Mouse (Mus musculus) thymus, postnatal 10 days (tissue): ENCODE measurements around the gene Pglyrp1.
"Not testable (repeated sequence)": the region's sequence is repeated elsewhere in the genome, so short reads cannot be mapped to it uniquely, and the experiment has no call there.

Experiments used
- DNase-seq, 2 experiments: peaks; one replicate each; pipeline ENCODE4 v3.0.0; 2021; ENCODE audit warnings: low spot score in 2 of 2

Pglyrp1 gene

GRCm38 (mm10) chr7:18871031-18871430 is at the start of gene Pglyrp1:
Gene Pglyrp1, plus strand, starts transcription at chr7:18871331.
- DNase-seq = not testable (repeated sequence)

DNA sequence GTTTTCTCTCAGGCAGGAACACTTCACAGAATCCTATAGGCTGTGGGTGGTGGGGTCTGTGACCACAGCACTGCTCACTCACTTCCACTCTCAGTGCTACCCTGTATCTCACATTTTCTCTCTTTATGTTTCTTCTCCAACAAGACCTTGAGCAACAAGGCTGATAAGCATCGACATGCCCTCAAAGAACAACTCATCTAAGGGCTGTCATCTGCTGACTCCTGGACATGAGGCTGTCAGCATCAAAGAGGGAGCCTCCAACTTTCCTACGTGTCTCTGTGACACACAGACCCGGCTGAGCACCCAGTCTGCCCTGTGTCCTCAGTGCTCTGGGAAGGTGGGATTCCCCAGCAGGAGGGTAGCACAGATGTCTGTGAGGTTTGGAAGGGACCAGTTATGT is 49.6 kb upstream of the Pglyrp1 start, which contains the start of gene Psg17:
Gene Psg17, minus strand, starts transcription at position 101 of the 400 bp plus-strand sequence.
- no peak for DNase-seq

GRCm38 (mm10) chr7:18827792-18828546 is 43.2 kb upstream of the Pglyrp1 start:
- DNase-seq = no peak

GRCm38 (mm10) chr7:18828592-18828991 is 42.5 kb upstream of the Pglyrp1 start:
- no peak for DNase-seq

GRCm38 (mm10) chr7:18829545-18829944 is 41.6 kb upstream of the Pglyrp1 start:
- no peak for DNase-seq

DNA sequence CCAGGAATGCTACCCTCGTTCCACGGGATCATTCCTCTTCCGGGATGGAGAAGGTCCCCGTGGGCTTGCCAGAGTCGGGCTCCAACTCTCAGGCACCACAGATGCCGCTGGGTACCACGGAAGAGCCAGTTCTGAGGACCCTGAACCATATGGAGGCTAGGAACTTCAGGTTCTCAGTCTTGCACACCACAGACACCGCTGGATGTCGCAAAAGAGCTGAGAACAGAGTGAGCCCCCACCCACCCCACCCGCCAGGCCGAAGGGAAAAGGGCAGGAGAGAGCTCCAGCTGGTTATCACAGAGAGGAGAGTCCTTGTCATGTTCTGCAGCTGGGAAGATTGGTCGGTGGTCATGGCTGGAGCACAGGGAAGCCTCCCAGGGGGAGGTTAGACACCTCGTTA is 38.8 kb upstream of the Pglyrp1 start:
- no peak for DNase-seq

DNA sequence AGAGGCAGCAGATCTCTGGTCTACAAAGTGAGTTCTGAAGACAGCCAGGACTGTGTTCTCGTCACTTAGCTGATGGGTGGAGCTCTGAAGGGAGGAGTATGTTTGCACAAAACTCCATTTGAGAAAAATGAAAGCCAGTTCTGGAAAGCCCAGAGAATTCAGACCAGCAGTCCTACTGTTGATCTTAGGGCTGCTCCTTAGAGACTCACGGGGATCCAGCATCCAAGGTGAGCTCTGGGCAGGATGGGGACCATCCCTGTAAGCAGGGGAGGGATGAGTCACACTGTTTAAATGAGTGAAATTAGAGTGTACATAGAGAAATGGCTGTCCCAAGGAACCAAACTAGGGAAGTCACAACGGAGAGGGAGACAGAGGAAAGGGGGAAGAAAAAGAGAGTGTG is 31.3 kb upstream of the Pglyrp1 start, which contains the start of gene Mill2:
Gene Mill2, plus strand, starts transcription at position 102 of the 400 bp plus-strand sequence.
- DNase-seq = no peak

- DNase-seq = peak in 1 of 2 experiments; percentile 14
Observed at GRCm38 (mm10) chr7:18840386-18841173, 30.6 kb upstream of the Pglyrp1 start.

DNA sequence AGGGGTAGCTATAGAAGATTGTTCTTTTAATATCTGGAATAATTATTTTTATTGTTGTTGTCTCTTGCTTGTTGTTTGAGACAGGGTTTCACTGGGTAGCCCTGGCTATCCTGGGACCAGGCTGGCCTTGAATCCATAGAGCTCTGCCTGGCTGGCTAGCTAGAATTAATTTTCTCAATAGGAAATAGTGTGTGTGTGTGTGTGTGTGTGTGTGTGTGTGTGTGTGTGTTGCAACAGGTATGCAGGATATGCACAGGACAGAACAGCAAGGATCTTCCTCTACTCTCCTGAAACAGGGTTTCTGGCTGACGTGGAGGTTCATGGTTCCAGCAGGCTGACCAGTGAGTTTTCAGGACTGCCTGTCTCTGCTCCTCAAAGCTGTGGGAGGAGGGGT is 30.0 kb upstream of the Pglyrp1 start:
- DNase-seq = no peak

- DNase-seq = no peak
Observed at GRCm38 (mm10) chr7:18844811-18845210, 26.3 kb upstream of the Pglyrp1 start.

- DNase-seq = no peak
Observed at GRCm38 (mm10) chr7:18848395-18848794, 22.7 kb upstream of the Pglyrp1 start.

GRCm38 (mm10) chr7:18858310-18858916 is 12.7 kb upstream of the Pglyrp1 start:
- DNase-seq = no peak

GRCm38 (mm10) chr7:18862801-18863200 is 8.3 kb upstream of the Pglyrp1 start:
- no peak for DNase-seq

DNA sequence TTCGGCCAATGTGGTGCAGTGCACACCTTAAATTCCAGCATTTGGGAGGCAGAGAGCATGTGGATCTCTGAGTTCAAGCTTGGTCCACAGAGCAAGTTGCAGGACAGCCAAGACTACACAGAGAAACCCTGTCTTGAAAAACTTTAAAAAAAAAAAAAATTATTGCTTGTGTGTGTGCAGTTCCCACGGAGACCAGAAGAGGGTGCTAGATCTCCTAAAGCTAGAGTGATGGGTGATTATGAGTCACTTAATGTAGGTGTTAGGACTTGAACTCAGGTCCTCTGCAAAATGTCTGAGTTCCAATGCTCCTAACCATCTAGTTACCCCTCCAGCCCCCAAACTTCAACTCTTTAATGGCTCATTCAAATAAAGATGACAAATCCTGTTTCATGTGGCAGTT is 2.6 kb upstream of the Pglyrp1 start:
- DNase-seq = no peak

GRCm38 (mm10) chr7:18872014-18872802 is 1.1 kb downstream of the Pglyrp1 start:
- DNase-seq = no peak

DNA sequence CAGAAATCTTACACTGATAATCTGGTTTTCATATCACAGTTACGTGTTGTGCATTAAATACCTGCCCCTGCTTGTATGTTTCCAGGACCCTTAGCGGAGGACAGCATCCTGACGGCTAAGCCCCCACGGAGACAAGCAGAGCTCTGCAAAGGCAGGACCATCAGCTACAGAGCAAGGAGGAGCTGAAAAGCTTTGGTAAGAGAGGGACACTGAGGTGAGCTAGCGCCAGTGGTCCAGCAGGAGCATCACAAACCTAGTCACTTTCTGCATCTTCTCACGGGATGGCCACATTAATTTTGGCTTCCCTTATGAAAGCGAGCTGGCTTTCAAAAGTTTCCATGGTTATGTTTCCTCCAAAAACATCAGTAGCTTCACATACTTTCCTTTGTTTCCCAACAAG is 1.7 kb downstream of the Pglyrp1 start:
- DNase-seq = no peak

DNA sequence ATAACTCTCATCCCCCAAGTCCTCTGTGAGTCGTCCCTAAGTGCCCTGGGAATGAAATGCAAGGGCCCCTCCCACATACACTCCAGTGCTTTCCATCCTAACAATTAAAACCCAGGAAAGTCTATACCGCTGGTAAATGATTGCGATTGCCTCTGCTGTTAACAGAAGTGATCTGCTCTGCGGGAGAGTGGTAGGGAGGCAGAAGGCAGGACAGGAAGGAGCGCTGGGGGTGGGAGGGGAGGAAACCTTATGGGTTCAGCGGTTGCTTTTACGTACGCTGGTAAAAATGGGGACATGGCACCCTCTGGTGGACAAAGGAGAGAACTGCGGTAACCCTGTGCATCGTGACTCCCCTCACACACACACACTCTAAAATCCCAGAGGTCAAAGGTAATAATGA is 2.1 kb downstream of the Pglyrp1 start:
- peak; percentile 40 to 66 for DNase-seq

- DNase-seq = no peak
Observed at GRCm38 (mm10) chr7:18875372-18875771, 4.2 kb downstream of the Pglyrp1 start.

GRCm38 (mm10) chr7:18878691-18879090 is 7.6 kb downstream of the Pglyrp1 start:
- DNase-seq = no peak

GRCm38 (mm10) chr7:18883991-18884744 is 13.0 kb downstream of the Pglyrp1 start:
- no peak for DNase-seq
